Mouse (Mus musculus) gastrocnemius, postnatal 4 days (tissue): ENCODE measurements around the gene Usp13. TPM values are rescaled to one million over a fixed set of nuclear protein-coding genes. Genes with fewer than 3 reads are reported as not detected.

Experiments
- DNase-seq, 2 experiments: peaks; one replicate each; pipeline ENCODE4 v3.0.0; 2021 to 2022; ENCODE audit warnings: low spot score in 2 of 2, mixed read lengths in 2 of 2
- total RNA-seq, 2 experiments: library from RNA; stranded (reverse); gene quantifications; 2 replicates each; pipeline ENCODE4 v1.2.3; 2021

Usp13 gene
- total RNA-seq, 2 experiments from 2014 or later = 94.4 to 105 TPM

DNA sequence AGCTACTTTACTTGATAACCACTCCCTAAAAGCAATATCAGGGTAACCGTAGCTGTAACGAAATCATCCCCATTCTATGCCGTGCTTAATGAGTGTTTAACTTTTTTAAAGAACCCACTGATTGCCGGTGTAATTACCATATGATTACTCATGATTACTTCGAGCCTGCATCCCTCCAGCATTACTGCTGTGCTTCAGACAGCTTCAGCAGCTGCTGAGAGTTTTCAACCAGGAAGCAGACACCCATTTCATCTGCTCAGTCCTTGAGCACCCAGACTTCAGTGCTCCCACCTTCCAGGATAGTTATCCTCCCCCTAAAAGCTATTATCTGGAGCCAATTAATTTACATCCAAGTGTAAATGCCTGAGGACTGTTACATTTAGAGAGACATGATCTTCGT is 106.8 kb downstream of the Usp13 start:
- DNase-seq = no peak

DNA sequence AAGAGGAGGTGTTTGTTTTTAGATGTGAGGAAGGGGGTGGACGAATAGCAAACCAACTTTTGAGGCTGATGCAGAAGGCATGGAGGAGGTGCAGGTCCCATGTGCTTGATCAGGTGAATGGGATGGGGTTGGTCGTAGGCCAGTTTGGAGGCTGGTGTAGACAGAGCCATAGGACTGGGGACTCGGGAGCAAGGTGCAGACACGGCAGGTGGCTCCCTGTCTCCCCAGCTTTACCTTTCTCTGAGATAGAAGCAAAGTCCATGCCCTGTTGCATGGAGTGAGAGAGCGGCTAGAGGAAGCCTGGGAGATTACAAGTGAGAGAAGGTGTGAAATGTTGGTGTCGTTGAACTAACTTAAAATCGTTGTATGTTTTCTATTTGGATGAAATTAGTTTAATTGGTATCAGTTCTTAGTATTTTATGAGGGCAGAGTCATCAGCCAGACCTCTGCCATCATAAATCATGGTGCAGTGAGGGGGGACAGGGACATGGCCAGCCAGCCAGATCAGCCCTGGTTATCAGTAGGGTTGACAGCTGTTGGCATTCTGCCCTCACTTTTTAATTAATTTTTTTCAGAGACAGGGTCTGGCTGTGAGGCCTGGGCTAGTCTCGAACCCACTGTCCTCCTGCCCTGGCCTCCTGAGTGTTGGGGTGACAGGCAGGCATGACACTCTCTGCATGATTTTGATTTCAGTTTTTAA is 122.6 kb downstream of the Usp13 start:
- DNase-seq = no peak

DNA sequence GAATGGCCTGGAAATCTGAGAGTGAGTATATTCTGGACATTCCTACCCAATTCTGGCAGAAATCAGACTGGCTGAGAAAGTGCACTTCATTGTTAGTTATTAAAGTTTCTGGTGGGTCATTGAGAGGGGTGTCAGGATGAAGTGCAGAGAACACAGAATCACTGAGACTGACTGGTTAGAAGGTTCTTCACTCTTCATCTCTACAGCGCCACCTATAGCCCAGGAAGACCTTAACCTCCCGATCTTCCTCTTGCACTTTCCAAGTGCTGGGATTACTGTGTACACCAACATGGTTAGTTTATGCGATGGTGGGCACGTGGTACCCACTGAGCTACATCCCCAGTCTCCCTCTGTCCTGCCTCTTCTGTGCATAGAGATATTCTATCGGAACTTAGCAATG is 130.1 kb downstream of the Usp13 start:
- DNase-seq = no peak

DNA sequence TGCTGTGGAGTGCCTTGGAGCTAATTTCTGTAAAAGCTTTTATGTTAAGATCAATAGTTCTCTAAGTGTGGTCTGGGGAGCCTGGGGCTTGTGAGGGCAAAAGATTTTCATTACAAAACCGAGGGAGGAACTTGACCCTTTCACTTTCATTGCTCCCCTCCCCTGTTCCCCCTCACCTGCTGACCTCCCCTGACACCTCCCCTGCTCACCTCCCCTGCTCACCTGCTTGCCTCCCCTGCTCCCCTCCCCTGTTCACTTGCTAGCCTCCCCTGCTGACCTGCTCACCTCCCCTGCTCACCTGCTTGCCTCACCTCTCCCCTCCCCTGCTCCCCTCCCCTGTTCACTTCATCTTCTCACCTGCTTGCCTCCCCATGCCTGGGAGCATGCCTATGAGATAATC is 134.0 kb downstream of the Usp13 start:
- no peak for DNase-seq

DNA sequence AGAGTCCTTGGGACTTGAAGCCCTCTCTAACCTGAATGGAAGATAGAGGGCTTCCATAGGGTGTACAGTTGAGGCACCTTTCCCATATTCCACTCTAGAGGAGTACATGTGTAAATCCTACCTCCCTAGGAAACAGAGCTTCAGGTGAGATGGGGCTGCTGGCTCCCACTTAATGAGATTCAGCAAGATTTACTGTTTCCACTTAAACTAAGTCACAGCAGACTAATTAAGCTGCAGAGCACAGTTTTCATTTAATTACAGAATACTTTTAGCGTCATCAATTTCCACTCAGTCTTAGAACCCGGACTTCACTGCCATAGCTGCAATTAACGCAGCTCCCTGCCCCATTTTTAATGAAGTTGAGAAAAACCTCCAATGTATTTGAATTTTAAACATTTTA is 144.1 kb downstream of the Usp13 start:
- no peak for DNase-seq

DNA sequence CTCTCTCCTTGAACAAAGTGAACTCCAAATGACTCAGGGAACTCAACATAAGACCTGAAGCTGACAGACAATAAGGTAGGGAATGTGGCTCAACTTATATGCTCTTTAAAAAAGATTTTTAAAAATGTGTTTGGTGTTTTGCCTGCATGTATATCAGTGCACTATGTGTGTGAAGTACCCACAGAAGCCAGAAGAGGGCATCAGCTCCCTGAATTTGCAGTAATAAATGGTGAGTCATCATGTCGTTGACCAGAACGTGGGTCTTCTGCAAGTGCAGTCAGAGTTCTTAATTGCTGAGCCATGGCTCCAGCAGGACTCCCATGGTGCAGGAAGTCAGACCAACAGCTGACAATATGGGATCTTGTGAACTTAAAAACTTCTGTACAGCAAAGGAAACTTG is 148.2 kb downstream of the Usp13 start:
- DNase-seq = no peak

DNA sequence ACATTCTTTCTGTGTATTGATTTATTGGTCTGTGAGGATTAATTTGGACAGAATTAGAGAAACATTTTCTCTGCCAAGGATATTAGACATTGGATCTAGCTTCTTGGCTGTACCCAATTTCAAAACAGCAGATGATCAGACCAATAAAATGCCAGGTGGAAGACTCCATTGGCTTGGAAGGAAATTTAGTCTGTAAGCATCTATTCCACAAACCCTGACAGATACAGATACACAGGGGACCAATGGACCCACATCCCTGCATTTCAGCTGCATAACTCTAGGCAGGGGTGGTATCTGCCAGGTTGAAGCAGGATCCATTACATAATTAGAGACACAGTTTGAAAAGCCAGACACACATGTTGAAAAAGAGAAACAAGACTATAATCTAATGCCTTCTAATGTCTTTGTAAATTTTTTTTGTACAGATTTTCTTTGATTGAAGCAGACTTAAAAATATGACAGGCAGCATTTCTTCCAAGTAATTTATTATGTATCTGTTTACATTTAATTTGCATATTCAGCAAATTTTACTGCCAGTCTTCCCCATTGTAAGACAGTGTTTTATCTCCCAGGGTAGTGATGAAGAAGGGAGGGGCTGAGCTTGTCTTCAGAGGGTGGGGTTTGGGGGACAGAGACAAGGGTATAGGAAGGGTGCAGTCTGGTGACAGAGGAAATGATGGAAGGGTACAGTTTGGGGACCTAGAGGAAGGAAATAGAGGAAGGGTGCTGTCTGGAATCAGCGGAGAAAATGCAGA is 151.5 kb downstream of the Usp13 start:
- no peak for DNase-seq

DNA sequence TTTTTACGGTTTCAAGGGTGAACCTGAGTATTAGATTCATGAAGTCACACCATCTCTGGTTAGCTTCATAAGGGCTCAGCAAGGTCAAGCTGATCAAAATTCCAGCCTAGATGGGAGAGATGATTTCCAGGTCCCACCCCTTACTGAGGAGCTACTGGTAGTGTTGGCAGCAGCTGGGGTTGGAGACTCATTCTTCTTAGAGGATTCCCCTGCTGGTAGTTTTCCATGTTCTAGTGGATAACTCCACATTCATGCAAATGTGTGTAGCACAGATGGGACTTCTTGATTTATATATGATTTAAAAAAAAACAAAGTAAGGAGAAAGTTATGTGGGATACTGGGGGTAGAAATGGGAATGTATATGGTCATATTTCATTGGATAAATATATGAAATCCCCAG is 152.9 kb downstream of the Usp13 start:
- DNase-seq = no peak

DNA sequence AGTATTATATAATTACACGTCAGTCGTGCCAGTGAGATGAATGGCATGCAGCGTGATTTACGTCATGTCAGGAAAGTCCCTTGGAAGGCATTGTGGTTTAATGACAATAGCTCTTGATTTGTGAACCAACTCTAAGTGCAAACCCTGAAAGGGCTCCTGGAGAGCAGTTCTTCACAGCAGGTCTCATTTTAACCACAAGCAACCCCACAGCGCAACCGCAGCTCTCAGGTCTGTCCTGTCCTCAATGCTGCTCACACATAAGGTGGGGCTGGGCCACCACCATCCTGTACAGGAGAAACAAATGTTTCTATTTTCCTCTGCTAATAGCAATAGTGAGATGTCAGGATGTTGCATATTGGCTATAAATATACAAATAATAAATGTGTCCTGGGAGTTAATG is 161.9 kb downstream of the Usp13 start:
- no peak for DNase-seq

DNA sequence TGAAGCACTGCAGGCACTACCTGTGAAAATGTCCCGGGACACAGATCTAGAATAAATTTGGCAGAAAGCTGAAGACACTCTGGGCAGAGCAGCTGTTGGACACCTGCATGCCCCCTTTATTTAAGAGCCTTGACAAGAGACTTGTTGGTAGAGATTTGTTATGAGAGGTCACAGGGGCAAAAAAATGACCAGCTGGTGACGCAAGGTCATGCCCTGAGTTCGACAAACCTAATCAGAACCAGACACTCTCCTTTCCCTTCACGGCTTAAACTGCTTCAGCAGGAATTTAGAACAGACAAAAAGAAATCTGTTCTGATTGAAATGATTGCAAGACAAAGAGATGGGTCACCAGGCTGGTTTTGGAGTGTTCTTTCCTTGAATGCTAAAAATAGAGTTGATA is 162.6 kb downstream of the Usp13 start:
- DNase-seq = no peak

DNA sequence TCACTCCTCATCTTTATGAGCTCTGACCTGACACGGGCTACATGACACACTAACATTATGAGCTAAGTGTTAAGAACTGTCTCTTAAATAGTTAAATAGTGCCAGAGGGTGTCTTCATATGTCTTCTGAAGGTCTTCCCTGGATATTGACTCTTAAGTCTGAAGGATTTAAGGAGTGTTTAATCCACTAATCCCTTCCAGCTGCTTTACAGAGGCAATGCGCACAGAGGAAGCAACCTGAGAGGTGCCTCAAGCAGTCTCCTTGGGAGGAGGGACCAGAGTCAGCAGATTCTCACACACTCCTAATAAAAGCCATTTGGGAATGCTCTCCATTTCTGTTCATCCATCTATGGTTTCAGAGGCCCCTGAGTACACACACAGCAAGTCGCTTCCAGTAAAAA is 167.8 kb downstream of the Usp13 start:
- DNase-seq = no peak

Other genes with a start within 250 kb of the Usp13 start
- gene Gnb4, start 201.0 kb upstream of the Usp13 start, total RNA-seq = 10 to 100 TPM; 39.1 to 39.5 TPM
- gene Actl6a, start 111.2 kb upstream of the Usp13 start, total RNA-seq = 10 to 100 TPM; 37.9 to 38.5 TPM
- gene Ndufb5, start 80.6 kb upstream of the Usp13 start, total RNA-seq = 100 to 1,000 TPM; 304 to 308 TPM
- gene Mrpl47, start 79.9 kb upstream of the Usp13 start, total RNA-seq = 10 to 100 TPM; 29.5 to 39.7 TPM